Mouse (Mus musculus): Measurements from ENCODE around the gene Pde3a. TPM values are rescaled to one million over a fixed set of nuclear protein-coding genes. Genes with fewer than 3 reads are reported as not detected.

Pde3a gene
- polyA plus RNA-seq, 1 experiment from 2014 or later, result 2.9 TPM

- 62% methylated on average over 5 of the region's 5 CpGs for WGBS (ENCODE audit: insufficient replicate concordance)
- H3K4me3 ChIP-seq, result no peak overlapping the region
- H3K36me3 ChIP-seq, result no peaks in the 10 kb centered on the region
- no peaks in the 10 kb centered on the region for H3K4me1 ChIP-seq
- H3K27ac ChIP-seq, result no peak overlapping the region
- H3K9ac ChIP-seq, result no peak overlapping the region
- no peaks in the 10 kb centered on the region for H3K9me3 ChIP-seq (replicated peaks)
- H3K4me2 ChIP-seq, result no peak overlapping the region
- ATAC-seq, result no peak
- H3K27me3 ChIP-seq (replicated peaks), result no peaks in the 10 kb centered on the region
These were observed 22.1 kb downstream of the Pde3a start for GRCm38 (mm10) chr6:141271133-141271532.

- 74% methylated on average over 3 of the region's 3 CpGs for WGBS (ENCODE audit: insufficient replicate concordance)
- H3K9ac ChIP-seq, result no peak overlapping the region
- no peak overlapping the region for H3K4me3 ChIP-seq
- no peaks in the 10 kb centered on the region for H3K9me3 ChIP-seq (replicated peaks)
- no peaks in the 10 kb centered on the region for H3K4me1 ChIP-seq
- no peak overlapping the region for H3K27ac ChIP-seq
- H3K4me2 ChIP-seq, result no peak overlapping the region
- no peak for ATAC-seq
- H3K36me3 ChIP-seq, result no peaks in the 10 kb centered on the region
- H3K27me3 ChIP-seq (replicated peaks), result no peaks in the 10 kb centered on the region
These were observed 22.5 kb downstream of the Pde3a start for GRCm38 (mm10) chr6:141271579-141271978.

GRCm38 (mm10) chr6:141273685-141274084 lies 24.6 kb downstream of the Pde3a start:
- ATAC-seq, result no peak
- no peaks in the 10 kb centered on the region for H3K9me3 ChIP-seq (replicated peaks)
- H3K36me3 ChIP-seq, result no peaks in the 10 kb centered on the region
- no peak overlapping the region for H3K27ac ChIP-seq
- 63% methylated on average over 6 of the region's 6 CpGs for WGBS (ENCODE audit: insufficient replicate concordance)
- no peak overlapping the region for H3K9ac ChIP-seq
- H3K4me1 ChIP-seq, result no peaks in the 10 kb centered on the region
- H3K4me2 ChIP-seq, result no peak overlapping the region
- H3K4me3 ChIP-seq, result no peak overlapping the region
- H3K27me3 ChIP-seq (replicated peaks), result no peaks in the 10 kb centered on the region

- no peak overlapping the region for H3K9ac ChIP-seq
- no peak overlapping the region for H3K4me2 ChIP-seq
- WGBS (ENCODE audit: insufficient replicate concordance), result 36% methylated on average over 3 of the region's 3 CpGs
- H3K4me1 ChIP-seq, result no peaks in the 10 kb centered on the region
- H3K36me3 ChIP-seq, result no peaks in the 10 kb centered on the region
- no peak overlapping the region for H3K4me3 ChIP-seq
- H3K27ac ChIP-seq, result no peak overlapping the region
- H3K9me3 ChIP-seq (replicated peaks), result no peaks in the 10 kb centered on the region
- no peak for ATAC-seq
- H3K27me3 ChIP-seq (replicated peaks), result no peaks in the 10 kb centered on the region
These were observed 32.6 kb downstream of the Pde3a start for GRCm38 (mm10) chr6:141281685-141282084.

- no peak overlapping the region for H3K9ac ChIP-seq
- H3K4me1 ChIP-seq, result no peaks in the 10 kb centered on the region
- no peaks in the 10 kb centered on the region for H3K9me3 ChIP-seq (replicated peaks)
- H3K27ac ChIP-seq, result no peak overlapping the region
- ATAC-seq, result no peak
- no peaks in the 10 kb centered on the region for H3K36me3 ChIP-seq
- WGBS (ENCODE audit: insufficient replicate concordance), result 65% methylated on average over 7 of the region's 7 CpGs
- no peaks in the 10 kb centered on the region for H3K27me3 ChIP-seq (replicated peaks)
- H3K4me3 ChIP-seq, result no peak overlapping the region
- H3K4me2 ChIP-seq, result no peak overlapping the region
These were observed 33.7 kb downstream of the Pde3a start for GRCm38 (mm10) chr6:141282796-141283195.

- WGBS (ENCODE audit: insufficient replicate concordance), result 77% methylated on average over 2 of the region's 2 CpGs
- no peak for ATAC-seq
- Histone ChIP-seq H3K9ac (no peak overlapping the region), H3K4me2 (no peak overlapping the region), H3K27me3 (replicated peaks) (no peaks in the 10 kb centered on the region), H3K9me3 (replicated peaks) (no peaks in the 10 kb centered on the region), H3K27ac (no peak overlapping the region), H3K36me3 (no peaks in the 10 kb centered on the region), H3K4me3 (no peak overlapping the region), H3K4me1 (no peaks in the 10 kb centered on the region)
These were observed 42.1 kb downstream of the Pde3a start for GRCm38 (mm10) chr6:141291195-141291594.

GRCm38 (mm10) chr6:141292826-141293459 lies 43.9 kb downstream of the Pde3a start:
- H3K27me3 ChIP-seq (replicated peaks), result no peaks in the 10 kb centered on the region
- H3K9me3 ChIP-seq (replicated peaks), result no peaks in the 10 kb centered on the region
- no peak overlapping the region for H3K4me2 ChIP-seq
- no peak overlapping the region for H3K4me3 ChIP-seq
- WGBS (ENCODE audit: insufficient replicate concordance), result 78% methylated on average over 10 of the region's 10 CpGs
- no peak for ATAC-seq
- H3K27ac ChIP-seq, result no peak overlapping the region
- H3K9ac ChIP-seq, result no peak overlapping the region
- no peaks in the 10 kb centered on the region for H3K4me1 ChIP-seq
- H3K36me3 ChIP-seq, result no peaks in the 10 kb centered on the region

- Histone ChIP-seq H3K4me2 (no peak overlapping the region), H3K27ac (no peak overlapping the region), H3K27me3 (replicated peaks) (no peaks in the 10 kb centered on the region), H3K4me1 (no peaks in the 10 kb centered on the region), H3K36me3 (no peaks in the 10 kb centered on the region), H3K9ac (no peak overlapping the region), H3K4me3 (no peak overlapping the region), H3K9me3 (replicated peaks) (no peaks in the 10 kb centered on the region)
- ATAC-seq, result no peak
- 54% methylated on average over 2 of the region's 2 CpGs for WGBS (ENCODE audit: insufficient replicate concordance)
These were observed 44.4 kb downstream of the Pde3a start for GRCm38 (mm10) chr6:141293460-141293853.

- Histone ChIP-seq H3K9me3 (replicated peaks) (no peaks in the 10 kb centered on the region), H3K36me3 (no peaks in the 10 kb centered on the region), H3K9ac (no peak overlapping the region), H3K27me3 (replicated peaks) (no peaks in the 10 kb centered on the region), H3K4me1 (no peaks in the 10 kb centered on the region), H3K4me3 (no peak overlapping the region), H3K4me2 (no peak overlapping the region), H3K27ac (no peak overlapping the region)
- ATAC-seq, result no peak
- 33% methylated on average over 3 of the region's 3 CpGs for WGBS (ENCODE audit: insufficient replicate concordance)
These were observed 46.2 kb downstream of the Pde3a start for GRCm38 (mm10) chr6:141295264-141295663.

GRCm38 (mm10) chr6:141301750-141302748 lies 53.0 kb downstream of the Pde3a start:
- Histone ChIP-seq H3K4me3 (no peak overlapping the region), H3K36me3 (no peaks in the 10 kb centered on the region), H3K4me2 (no peak overlapping the region), H3K9ac (no peak overlapping the region), H3K27ac (no peak overlapping the region), H3K9me3 (replicated peaks) (no peaks in the 10 kb centered on the region), H3K27me3 (replicated peaks) (no peaks in the 10 kb centered on the region), H3K4me1 (no peaks in the 10 kb centered on the region)
- 78% methylated on average over 14 of the region's 14 CpGs for WGBS (ENCODE audit: insufficient replicate concordance)
- no peak for ATAC-seq

- WGBS (ENCODE audit: insufficient replicate concordance), result 68% methylated on average over 4 of the region's 4 CpGs
- no peak overlapping the region for H3K4me2 ChIP-seq
- H3K27ac ChIP-seq, result no peak overlapping the region
- no peaks in the 10 kb centered on the region for H3K27me3 ChIP-seq (replicated peaks)
- no peaks in the 10 kb centered on the region for H3K9me3 ChIP-seq (replicated peaks)
- H3K9ac ChIP-seq, result no peak overlapping the region
- H3K36me3 ChIP-seq, result no peaks in the 10 kb centered on the region
- H3K4me1 ChIP-seq, result no peaks in the 10 kb centered on the region
- ATAC-seq, result no peak
- no peak overlapping the region for H3K4me3 ChIP-seq
These were observed 53.8 kb downstream of the Pde3a start for GRCm38 (mm10) chr6:141302842-141303241.

- no peaks in the 10 kb centered on the region for H3K27me3 ChIP-seq (replicated peaks)
- ATAC-seq, result no peak
- WGBS (ENCODE audit: insufficient replicate concordance), result 72% methylated on average over 1 of the region's 1 CpGs
- H3K4me3 ChIP-seq, result no peak overlapping the region
- no peak overlapping the region for H3K4me2 ChIP-seq
- H3K9me3 ChIP-seq (replicated peaks), result no peaks in the 10 kb centered on the region
- H3K36me3 ChIP-seq, result no peaks in the 10 kb centered on the region
- no peak overlapping the region for H3K27ac ChIP-seq
- H3K9ac ChIP-seq, result no peak overlapping the region
- H3K4me1 ChIP-seq, result no peaks in the 10 kb centered on the region
These were observed 58.3 kb downstream of the Pde3a start for GRCm38 (mm10) chr6:141307326-141307725.

Data from liver, embryonic 12.5 days (tissue).